Mouse (Mus musculus): Measurements from ENCODE around the gene Plxnd1.
A peak's percentile ranks its signal among the peaks of the same experiment; 100 is the strongest.

Plxnd1 gene

GRCm38 (mm10) chr6:115982889-115983288, 11.9 kb downstream of the Plxnd1 start:
- ATAC-seq (ENCODE audit: low TSS enrichment), result no peak

GRCm38 (mm10) chr6:115978596-115978995, 16.2 kb downstream of the Plxnd1 start:
- ATAC-seq (ENCODE audit: low TSS enrichment), result no peak

- no peak for ATAC-seq (ENCODE audit: low TSS enrichment)
These were observed 17.0 kb downstream of the Plxnd1 start for GRCm38 (mm10) chr6:115977810-115978209.

GRCm38 (mm10) chr6:115975606-115976005, 19.2 kb downstream of the Plxnd1 start:
- ATAC-seq (ENCODE audit: low TSS enrichment), result no peak

- ATAC-seq (ENCODE audit: low TSS enrichment), result peak; percentile 20; the same call in 1 of the 2 replicates
These were observed 20.7 kb downstream of the Plxnd1 start for GRCm38 (mm10) chr6:115973881-115974662.

- ATAC-seq (ENCODE audit: low TSS enrichment), result no peak
These were observed 21.5 kb downstream of the Plxnd1 start for GRCm38 (mm10) chr6:115973139-115973875.

- no peak for ATAC-seq (ENCODE audit: low TSS enrichment)
These were observed 22.6 kb downstream of the Plxnd1 start for GRCm38 (mm10) chr6:115972083-115972764.

GRCm38 (mm10) chr6:115971273-115972060, 23.3 kb downstream of the Plxnd1 start:
- ATAC-seq (ENCODE audit: low TSS enrichment), result no peak

- ATAC-seq (ENCODE audit: low TSS enrichment), result no peak
These were observed 24.9 kb downstream of the Plxnd1 start for GRCm38 (mm10) chr6:115969952-115970351.

GRCm38 (mm10) chr6:115969103-115969502, 25.7 kb downstream of the Plxnd1 start:
- no peak for ATAC-seq (ENCODE audit: low TSS enrichment)

GRCm38 (mm10) chr6:115968700-115969099, 26.1 kb downstream of the Plxnd1 start:
- ATAC-seq (ENCODE audit: low TSS enrichment), result no peak

- no peak for ATAC-seq (ENCODE audit: low TSS enrichment)
These were observed 26.7 kb downstream of the Plxnd1 start for GRCm38 (mm10) chr6:115968086-115968485.

GRCm38 (mm10) chr6:115967291-115967880, 27.4 kb downstream of the Plxnd1 start:
- peak; percentile 24; the same call in 1 of the 2 replicates for ATAC-seq (ENCODE audit: low TSS enrichment)

GRCm38 (mm10) chr6:115966227-115966966, 28.4 kb downstream of the Plxnd1 start:
- ATAC-seq (ENCODE audit: low TSS enrichment), result no peak

GRCm38 (mm10) chr6:115963656-115964055, 31.1 kb downstream of the Plxnd1 start:
- no peak for ATAC-seq (ENCODE audit: low TSS enrichment)

- peak; percentile 11; the same call in 1 of the 2 replicates for ATAC-seq (ENCODE audit: low TSS enrichment)
These were observed 32.2 kb downstream of the Plxnd1 start for GRCm38 (mm10) chr6:115962439-115963085.

GRCm38 (mm10) chr6:115961743-115962142, 33.1 kb downstream of the Plxnd1 start:
- ATAC-seq (ENCODE audit: low TSS enrichment), result no peak

GRCm38 (mm10) chr6:115960322-115960721, 34.5 kb downstream of the Plxnd1 start:
- no peak for ATAC-seq (ENCODE audit: low TSS enrichment)

GRCm38 (mm10) chr6:115959151-115959691, 35.6 kb downstream of the Plxnd1 start:
- ATAC-seq (ENCODE audit: low TSS enrichment), result no peak

- ATAC-seq (ENCODE audit: low TSS enrichment), result no peak
These were observed 36.4 kb downstream of the Plxnd1 start for GRCm38 (mm10) chr6:115958445-115958844.

Data from frontal cortex, adult (tissue).